Mouse (Mus musculus) cortical plate, adult 2 months (tissue): Measurements from ENCODE around the gene Ddias.

Experiments
- CTCF ChIP-seq: fragments of 200-500 bp; IDR thresholded peaks from 2 replicates; pipeline ENCODE4 v1.5.1; 2011; ENCODE audit warnings: mild to moderate bottlenecking, control low read depth, low read length; ENCODE audit not compliant: insufficient read depth; ENCODE audit errors: extremely low read depth
- POLR2A ChIP-seq: fragments of 200-500 bp; IDR thresholded peaks from 2 replicates; pipeline ENCODE4 v1.6.1; 2011; ENCODE audit warnings: mild to moderate bottlenecking, low read length, control low read depth; ENCODE audit not compliant: insufficient read depth; ENCODE audit errors: extremely low read depth

DNA sequence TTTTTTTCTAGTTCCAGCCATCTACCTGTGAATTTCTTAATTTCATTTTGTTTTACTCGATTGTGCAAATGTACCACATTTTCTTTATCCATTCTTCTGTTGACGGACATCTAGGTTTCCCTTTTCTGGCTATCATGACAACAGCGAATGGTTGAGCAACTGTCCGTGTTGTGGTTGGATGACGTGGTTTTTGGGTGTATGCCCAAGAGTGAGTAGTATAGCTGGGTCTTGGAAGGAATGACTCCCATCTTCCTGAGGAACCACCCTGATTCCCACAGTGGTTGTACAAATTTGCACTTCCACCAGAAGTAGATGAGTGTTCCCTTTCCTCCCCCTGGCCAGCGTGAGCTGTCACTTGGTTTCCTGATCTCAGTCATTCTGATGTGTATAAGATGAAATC is 41.7 kb downstream of the Ddias start:
- TF ChIP-seq POLR2A: no peak
- no peak for TF ChIP-seq CTCF
